Mouse (Mus musculus) spleen, adult 12 weeks (tissue): ENCODE measurements around the gene Zcchc7.

ENCODE experiments used
- DNase-seq: peaks from one replicate; pipeline ENCODE4 v3.0.0; 2022; ENCODE audit warnings: low spot score

Zcchc7 gene

DNA sequence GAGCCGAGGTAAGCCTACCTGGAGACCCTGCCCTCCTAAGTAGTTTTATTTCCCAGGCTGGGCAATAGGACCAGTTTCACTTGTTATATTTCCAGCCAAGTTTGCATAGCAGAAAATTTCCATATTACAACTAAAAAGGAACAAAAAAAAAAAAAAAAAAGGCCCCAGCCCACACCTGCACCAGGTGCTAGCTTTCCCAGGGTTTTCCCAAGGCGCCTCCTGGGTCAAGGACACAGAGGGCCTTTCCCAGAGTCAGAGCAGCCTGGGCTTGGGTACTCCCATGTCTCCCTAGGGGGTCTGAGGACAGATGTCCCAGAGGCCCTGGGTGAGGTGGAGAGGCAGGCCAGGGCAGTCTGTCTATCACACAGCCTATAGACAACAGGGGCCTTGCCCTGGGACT lies 209.5 kb downstream of the Zcchc7 start:
- no peak for DNase-seq

DNA sequence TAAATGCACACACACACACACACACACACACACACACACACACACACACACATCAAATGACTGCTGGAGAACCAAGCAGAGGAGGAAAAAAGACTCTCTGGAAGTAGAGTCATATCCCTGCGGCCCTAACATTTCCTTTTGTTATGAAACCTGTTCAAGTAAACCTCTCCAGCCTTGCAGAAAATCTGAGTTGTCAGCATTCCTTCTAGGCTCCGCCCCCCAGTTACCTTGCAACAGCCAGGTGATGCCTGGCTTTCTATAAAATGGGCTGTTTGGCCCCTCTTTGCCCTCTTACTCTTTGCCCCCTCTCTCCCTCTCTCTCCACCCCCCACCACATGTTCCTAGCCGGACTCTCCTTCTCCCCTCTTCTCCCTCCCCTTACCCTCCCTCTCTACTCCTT lies 210.1 kb downstream of the Zcchc7 start:
- DNase-seq: no peak

GRCm38 (mm10) chr4:44967402-44967801 lies 211.7 kb downstream of the Zcchc7 start:
- DNase-seq: peak; percentile 21

- DNase-seq: no peak
These were observed 214.4 kb downstream of the Zcchc7 start for GRCm38 (mm10) chr4:44970056-44970455.

DNA sequence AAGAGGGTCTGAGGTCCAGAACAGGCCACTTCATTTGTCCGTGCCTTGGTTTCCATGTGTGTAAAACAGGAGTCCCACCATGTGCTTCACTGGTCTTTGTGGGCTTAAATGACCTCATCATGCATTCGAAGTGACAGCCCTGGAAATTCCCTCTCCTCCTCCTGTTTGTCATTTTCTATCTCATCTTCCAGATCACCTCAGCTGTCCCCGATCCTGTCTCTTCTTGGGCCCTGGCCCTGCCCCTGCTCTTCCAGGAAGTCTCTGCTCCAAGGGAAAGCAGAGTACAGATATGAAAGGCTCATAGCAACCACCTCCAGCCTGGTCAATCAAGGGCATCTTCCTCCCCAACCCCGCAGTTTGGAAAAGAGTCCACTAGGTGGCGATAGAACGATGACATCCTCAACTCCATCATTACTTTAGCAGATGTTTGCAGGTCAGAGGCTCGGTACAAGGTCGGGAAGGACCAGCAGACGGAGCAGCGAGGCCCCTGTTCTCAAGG lies 215.0 kb downstream of the Zcchc7 start:
- DNase-seq: peak; percentile 43

- DNase-seq: peak; percentile 80
These were observed 217.8 kb downstream of the Zcchc7 start for GRCm38 (mm10) chr4:44973450-44973849.

DNA sequence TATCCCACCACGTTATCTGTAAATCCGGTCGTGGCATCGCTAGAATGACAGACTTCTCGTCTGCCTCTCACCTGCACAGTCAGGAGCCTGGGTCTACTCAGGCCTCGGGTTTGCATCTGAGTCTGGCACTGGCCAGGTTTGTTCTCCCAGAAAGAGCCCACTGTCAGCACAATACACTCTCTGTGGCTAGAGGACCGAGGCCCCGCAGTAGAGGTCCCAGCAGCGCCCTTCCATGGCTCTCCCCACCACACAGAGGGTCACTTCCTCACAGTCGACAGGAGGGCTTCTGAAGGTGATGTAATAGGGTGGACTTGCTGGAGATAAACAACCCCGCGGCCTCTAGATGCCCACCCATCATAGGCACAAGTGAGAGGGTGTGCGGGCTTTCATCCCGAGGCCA lies 218.2 kb downstream of the Zcchc7 start:
- DNase-seq: no peak

GRCm38 (mm10) chr4:44974331-44974730 lies 218.7 kb downstream of the Zcchc7 start:
- DNase-seq: no peak

- DNase-seq: no peak
These were observed 220.4 kb downstream of the Zcchc7 start for GRCm38 (mm10) chr4:44976026-44976615.

DNA sequence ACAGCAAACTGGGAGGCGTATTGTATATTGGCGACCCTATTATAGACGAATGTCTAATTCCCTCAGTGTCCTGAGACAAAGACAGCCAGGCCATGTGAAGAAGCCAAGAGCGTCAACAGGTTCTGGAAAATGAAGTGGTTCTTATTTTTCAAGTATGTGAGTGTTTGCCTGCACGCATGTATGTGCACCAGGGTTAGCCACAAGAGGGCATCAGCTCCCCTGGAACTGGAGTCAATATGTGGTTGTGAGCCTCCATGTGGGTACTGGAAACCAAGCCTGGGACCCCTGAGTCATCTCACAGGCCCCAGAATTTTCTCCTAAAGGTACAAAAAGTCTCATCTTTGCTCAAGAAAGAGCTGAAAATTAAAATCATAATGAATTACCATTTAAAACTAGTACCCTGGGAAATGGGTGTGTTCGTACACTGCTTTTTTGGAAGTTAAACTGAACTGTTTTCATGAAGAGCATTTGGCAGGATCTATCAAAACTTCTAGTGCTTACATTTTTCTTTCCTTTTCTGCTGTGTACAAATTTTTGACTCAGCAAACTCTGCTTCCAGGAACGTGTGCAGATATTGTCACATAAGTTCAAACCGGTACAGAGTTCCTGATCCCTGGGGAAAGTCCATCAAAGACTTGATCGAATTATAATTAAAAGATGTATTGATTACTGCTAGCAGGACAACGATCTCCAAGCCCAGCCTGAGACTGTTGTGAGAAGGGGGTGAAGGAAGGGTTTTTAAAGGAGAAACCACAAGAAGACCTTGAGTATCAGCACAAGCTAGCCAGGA lies 221.4 kb downstream of the Zcchc7 start:
- DNase-seq: no peak

DNA sequence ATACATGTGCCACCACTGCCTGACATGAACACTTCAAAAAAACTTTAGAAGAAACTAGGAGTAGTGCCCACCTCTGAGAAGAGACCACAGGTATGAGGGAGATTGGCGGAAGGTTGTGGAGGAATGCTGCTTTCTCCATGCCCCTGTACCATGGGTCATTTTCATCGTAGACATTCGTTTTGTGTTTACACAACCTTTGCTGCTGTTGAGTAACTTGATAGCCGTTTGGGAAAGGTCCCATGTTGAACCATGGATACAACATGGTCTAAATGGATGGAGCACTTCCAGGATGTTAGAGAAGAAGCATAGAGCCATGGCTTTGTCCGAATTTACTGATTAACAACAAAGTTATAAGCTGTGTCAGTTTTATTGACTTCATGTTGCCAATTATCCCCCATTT lies 222.5 kb downstream of the Zcchc7 start:
- DNase-seq: no peak

- DNase-seq: no peak
These were observed 224.2 kb downstream of the Zcchc7 start for GRCm38 (mm10) chr4:44979794-44980338.

- DNase-seq: peak; percentile 80
These were observed 225.8 kb downstream of the Zcchc7 start, which contains the start of gene Grhpr for GRCm38 (mm10) chr4:44981280-44981973. Grhpr (plus strand) TSS chr4:44981395.
